Mouse (Mus musculus) adrenal gland, postnatal 14 days (tissue): ENCODE measurements around the gene Axin2. TPM values are rescaled to one million over a fixed set of nuclear protein-coding genes. Genes with fewer than 3 reads are reported as not detected.

Experiments
- DNase-seq: peaks from one replicate; pipeline ENCODE4 v3.0.0; 2021; ENCODE audit warnings: mixed read lengths
- total RNA-seq: library from RNA; stranded (reverse); gene quantifications from 2 replicates; pipeline ENCODE4 v1.2.3, GENCODE M21; 2021

Gene Axin2
- total RNA-seq, 1 experiment from 2014 or later = 31.7 TPM

DNA sequence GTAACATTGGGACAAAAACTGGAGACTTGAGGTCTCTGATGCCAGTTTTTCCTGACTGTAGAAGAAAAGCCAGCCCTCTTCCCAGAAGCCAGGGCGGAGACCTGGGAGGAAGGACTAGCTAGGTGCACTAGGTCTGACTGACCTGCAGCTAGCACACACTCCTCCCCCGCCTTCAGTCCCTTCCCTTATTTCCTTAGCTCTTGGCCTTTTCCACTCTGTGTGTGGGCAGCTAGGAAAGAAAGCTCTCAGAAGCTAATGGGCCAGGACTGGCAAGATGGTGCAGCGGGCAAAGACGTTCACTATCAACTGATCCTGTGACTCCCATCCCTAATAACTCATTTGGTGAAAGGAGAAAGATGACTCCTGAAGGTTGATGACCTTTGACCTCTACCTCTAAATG lies 17.8 kb upstream of the Axin2 start:
- no peak for DNase-seq

- DNase-seq = no peak
These were observed 13.4 kb upstream of the Axin2 start for GRCm38 (mm10) chr11:108906590-108907254.

DNA sequence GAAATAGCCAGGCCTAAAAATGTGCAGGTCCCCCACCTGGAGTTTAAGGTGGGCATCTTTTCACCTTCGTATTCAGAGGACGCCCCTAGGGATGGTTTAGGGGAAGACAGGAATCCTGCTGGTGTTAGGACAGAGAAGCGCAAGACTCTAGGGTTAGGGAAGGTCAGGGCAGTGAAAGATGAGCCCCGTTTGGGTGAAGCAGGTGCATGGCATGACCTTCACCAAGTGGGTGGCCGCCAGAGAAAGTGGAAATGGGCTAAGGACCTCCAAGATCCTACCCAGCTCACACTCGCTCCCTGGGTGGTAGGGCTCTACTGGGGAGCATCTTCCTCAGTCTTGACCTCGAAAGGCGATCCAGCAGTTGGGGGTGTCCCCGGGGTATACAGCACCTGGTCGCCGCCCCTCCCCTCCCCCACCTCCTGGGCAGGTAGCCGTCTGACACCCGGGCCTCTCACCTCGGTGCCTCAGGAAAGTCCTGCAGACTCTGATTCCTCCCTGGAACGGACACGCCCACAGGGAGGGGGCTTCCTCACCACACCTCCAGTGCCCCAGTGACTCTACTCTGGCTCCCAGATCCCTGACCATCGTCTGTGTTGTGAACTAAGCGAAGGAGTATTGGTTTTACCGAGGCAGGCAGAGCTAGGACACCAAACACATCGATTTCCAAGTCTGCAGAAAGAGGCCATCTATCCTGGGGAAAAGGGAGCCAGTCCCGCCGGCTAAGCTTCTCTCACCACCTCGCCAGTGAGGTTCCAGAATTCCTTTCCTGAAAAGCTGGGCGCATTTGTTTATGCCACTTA lies 10.6 kb upstream of the Axin2 start:
- no peak for DNase-seq

DNA sequence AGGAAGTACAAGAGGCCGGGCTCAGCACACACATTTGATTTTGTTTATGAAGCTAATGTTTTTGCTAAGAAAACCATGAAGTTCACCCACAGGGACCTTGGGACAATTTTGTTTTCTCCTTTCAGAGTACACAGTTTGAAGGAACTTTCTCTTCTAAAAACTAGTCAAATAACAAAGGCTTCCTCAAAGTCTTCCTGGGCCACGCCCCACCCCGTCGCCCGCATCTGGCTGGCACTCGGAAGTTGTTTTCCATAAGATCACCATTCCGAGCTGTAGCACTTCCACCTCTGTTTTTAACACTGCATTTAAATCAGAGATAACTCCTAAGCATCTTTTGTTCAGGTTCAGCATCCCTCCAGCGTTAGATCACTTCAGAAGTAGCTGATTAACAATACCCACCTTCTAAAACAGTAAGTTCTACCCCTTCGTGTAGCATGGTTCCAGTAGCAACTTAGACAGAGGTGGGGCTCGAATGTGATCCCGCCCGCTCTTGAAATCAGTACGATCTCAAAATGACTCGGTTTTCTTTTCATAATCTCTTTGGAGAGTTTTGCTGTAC lies 9.7 kb upstream of the Axin2 start:
- no peak for DNase-seq

GRCm38 (mm10) chr11:108910903-108911302 lies 9.2 kb upstream of the Axin2 start:
- DNase-seq = peak; percentile 58

DNA sequence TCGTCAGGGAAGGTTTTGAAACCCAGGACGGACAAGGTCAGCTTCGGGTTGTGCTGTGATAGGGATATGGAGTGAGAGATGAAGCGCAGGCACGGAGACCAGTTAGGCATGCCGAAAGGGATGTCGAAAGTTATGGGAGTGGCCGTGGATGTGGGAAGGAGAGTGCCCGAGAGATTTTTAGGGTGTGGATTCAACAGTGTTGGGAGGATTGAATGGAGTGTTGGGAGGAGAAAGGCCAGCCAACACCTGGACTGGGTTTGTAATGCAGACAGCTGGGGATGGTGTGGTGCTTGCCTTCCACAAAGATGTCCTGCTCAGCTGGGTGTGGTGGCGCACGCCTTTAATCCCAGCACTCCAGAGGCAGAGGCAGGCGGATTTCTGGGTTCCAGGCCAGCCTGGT lies 8.0 kb upstream of the Axin2 start:
- no peak for DNase-seq

DNA sequence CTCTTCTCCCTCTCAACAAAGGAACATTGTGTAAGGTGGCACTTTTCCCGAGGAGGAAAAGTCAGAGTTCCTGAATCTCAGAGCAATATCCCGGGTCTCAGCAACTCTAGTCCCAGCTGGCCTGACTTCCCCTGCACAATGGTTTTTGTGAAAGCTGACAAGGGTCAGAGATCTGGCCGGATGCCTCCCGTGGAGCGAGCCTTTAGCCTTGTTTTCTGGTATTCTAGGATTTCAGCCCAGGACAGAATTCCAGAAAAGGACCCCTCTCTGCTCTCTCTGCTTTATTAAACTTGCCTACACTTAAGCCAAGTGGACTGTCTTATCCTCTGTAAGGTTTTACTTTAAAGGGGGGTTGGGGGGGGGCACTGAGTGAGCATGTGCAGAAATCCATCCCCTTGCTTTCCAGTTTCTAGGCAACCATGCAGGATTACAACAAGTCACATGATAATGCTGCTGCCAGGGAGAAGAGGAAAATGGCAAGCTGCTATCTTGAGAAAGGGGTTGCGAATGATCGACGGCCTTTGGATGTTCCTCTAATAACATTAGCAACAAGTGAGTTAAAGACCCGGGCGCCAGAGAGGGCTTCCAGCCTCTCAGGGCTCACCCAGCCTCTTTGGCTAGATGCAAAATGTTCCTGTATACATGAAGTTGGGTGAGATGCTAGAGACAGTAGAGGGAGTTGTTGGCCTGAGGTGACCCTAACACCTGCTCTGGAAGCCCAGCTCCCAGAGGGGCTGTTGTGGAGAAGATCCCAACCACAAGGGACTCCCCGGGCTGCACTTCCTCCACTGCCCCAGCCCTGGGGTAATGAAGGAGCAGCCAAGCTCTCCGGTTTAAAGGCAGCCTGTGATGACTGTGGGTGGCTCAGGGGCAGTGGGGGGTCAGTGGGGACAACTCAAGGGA lies 2.5 kb upstream of the Axin2 start:
- DNase-seq = no peak

DNA sequence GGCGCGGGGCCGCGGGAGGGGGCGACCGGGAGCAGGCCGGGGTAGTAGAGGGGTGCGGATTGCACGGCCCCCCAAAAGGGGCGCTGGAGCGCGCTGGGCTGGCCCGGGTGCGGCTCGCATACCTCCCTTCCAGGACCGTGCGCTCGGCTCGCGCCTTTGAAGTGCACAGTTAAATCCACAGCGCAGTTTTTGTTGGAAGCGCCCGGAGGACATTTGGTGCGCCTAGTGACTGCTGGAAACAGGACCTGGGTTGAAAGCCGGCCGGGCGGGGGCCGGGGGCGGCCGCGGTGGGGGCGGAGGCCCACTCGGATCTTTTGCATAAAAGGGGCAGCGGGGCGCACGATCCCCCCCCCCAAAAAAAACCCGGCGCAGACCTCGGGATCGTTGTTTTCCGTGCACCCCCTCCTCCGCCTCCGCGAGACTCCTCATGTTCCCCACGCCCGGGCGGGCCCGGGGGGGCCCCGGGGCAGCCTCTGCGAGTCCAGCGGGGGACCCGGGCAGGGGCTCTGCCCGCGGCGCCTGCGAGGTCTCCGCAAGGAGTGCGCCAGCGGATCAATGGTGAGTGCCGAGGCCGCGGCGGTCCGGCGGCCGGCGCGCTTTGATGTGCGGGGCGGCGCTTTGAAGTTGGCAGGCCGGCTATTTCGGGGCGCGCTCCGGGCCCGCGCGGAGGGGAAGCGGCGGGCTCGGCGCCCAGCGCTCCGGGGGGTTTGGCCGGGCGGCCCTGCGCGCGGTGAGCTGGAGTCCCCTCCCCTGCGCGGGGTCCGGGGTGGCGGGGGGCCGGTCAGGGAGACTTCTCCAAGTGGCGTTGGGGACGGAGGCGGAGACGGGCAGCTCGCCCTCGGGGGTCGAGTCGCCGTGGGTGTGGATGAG lies 722 bp downstream of the Axin2 start:
- peak; percentile 94 for DNase-seq

DNA sequence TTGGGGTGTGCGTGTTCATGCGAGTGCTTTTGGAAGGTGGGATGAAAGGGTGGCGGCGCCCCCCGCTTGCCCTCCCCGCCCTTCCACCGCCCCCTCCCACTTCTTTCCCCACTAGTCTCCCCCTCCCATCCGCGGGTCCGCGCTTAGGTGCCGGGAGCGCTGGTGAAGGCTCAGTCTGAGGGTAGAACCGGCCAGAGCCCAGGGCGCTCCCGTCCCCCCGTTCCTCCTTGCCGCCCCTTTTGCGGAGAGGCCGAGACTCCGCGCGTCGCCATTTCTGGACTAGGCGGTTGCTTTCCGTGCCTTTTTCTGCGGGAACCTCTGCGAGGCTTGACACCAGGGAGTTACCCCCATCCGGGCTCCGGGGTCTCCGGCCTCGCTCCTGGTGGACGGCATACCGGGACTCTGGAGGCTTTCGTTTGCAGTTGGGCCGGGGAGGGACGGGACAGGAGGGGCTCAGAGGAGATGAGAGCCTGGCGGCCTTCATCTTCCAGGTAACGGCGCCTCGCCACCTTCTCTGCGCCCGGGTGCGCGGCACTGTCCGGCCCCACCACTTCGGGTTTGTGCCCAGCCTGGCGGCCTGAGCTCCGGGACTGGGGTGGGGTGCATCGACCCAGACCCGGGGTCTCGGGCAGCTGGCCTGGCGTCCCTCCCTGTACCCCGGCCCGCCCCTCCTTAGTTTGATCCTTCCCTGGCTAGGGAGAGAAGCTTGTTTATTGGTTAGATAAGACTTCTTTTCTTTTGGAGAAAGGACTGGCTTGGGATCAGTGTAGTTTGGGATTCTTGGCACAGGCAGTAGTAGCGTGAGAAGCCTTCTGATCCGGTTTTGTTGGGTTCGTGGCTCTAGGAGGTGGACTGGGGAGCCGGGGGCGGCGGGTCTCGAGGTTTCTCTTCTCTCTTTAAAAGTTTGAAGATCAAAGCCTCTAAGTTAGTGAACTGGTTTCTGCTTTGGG lies 1.6 kb downstream of the Axin2 start:
- DNase-seq = peak; percentile 70

DNA sequence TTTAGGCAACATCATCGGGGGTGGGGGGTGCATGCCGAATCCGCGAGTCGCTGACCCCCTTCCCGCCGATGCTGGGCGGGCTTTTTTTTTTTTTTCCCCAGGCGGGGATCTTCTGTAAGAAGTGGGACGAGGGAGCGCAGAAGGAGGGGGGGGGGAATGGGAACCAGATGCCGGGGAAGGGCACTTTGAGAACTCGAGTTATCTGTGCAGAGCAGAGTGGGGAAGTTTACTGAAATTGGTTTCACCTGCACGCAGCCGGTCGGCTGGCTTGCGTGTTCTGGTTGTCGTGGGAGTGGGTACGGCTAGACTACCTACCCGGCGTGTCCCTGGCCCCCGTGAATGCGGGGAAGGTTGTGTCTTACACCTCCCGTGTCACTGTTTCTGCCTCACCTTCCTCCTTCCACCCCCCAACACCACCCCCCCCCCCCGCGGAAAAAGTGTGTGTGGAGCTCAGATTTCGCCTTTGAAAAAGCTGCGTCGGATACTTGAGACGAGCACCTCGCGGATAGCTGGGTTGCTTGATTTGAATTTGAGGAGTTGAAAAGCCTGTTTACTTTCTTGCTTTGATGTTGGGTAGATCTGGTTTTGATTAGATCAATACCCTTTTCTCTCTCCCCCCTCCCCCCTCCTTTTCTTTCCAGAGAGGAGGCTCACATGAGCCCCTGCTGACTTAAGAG lies 2.5 kb downstream of the Axin2 start:
- DNase-seq = no peak

DNA sequence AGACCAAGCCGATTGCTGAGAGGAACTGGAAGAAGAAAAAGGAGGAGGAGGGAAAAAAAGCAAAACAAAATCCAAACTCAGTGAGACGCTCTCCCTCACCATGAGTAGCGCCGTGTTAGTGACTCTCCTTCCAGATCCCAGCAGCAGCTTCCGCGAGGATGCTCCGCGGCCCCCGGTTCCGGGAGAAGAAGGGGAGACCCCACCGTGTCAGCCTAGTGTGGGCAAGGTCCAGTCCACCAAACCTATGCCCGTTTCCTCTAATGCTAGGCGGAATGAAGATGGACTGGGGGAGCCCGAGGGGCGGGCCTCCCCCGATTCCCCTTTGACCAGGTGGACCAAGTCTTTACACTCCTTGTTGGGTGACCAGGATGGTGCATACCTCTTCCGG lies 3.0 kb downstream of the Axin2 start:
- no peak for DNase-seq

DNA sequence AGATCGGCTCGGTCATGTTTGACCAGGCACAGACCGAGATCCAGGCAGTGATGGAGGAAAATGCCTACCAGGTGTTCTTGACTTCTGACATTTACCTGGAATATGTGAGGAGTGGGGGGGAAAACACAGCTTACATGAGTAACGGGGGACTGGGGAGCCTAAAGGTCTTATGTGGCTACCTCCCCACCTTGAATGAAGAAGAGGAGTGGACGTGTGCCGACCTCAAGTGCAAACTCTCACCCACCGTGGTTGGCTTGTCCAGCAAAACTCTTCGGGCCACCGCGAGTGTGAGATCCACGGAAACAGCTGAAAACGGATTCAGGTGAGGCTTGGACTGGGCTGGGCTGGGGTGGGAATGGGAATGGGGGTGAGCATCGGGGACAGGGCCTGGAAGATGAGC lies 3.6 kb downstream of the Axin2 start:
- no peak for DNase-seq

DNA sequence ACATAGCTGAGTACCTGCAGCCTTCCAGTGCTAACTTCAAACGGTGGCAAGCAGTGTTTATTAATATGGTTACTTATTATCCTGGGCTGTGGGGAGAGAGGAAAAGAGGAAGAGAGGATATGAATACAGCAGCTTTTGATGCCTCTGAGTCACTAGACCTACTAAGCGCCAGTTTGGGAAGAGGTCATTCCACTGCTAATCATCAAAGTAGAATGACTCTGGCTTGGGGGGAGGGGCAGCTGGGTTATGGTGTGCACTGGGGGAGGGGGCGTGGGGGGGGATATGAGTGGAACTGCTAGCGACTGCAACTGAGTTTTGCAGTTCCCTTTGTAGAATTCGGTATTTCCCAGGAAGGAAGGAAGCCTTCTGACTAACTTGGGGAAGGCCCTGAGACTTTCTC lies 4.2 kb downstream of the Axin2 start:
- no peak for DNase-seq

GRCm38 (mm10) chr11:108925202-108925601 lies 5.1 kb downstream of the Axin2 start:
- DNase-seq = peak; percentile 94

DNA sequence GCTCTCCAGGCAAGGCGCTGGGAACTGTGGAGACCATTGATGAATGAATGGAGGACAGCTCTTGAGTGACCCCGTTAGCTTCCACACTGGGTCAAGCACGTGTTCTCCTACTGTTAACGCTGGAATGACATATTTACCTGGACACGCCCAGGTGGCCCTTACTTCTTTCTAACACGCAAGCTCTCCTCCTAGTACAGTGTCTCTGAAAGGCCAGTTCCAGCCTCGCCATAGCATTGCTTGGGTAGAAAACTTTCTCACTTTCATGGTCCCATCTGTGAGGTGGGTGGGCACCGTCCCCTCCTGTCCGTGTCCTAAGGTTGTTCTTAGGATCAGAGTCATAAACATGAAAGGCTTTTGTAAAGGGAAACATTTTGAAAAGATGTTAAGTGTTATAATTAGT lies 5.7 kb downstream of the Axin2 start:
- DNase-seq = no peak

DNA sequence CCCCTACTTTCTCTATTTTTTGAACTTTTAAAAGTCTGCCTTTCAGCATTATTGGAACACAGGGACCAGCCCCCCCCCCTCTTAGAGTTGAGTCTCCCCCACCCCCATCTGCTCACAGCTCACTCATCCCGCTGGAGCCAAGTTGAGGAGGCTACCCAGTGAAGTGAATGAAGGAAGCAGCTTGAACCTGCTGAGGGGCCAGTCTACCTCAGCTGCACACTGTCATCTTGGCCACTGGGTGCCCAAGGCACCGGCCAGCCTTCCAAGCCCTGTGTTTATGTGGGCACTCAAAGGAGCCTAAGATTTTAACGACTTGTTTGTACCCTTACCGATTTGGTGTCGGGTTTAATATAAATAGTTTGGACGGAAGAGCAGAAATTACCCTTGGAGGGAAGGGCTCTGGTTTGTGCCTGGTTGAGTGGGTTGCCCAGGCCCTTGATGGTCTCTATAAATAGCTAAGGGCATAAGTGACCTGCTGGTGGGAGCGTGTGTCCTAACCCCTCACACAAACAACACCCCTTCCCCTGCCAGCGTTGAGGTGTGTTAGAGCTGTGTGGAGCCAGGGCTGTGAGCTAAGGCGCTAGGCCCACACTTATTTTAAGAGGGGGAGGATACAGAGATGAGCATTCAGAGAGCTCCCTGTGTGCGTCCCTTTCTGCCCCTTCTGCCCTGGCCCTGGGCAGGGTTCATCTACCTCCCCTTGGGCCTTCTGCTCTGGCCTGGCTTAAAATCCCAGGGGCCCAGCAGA lies 6.4 kb downstream of the Axin2 start:
- no peak for DNase-seq

DNA sequence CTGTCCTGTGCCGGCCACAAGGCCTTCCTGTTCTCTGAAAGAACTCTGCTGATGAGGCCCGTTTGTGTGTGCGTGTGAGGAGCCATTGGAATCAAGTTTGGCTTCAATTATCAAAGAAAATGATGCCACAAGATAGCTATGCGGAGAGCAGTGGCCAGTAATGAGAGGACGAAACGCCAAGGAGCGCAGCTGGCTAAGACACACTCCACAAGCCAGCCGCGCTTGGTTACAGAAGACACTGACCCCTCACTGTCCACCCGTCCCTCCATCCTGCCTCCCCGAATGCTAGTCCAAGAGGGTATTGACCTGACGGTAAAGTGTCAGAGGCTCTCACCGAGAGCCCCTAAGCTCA lies 6.9 kb downstream of the Axin2 start:
- no peak for DNase-seq

DNA sequence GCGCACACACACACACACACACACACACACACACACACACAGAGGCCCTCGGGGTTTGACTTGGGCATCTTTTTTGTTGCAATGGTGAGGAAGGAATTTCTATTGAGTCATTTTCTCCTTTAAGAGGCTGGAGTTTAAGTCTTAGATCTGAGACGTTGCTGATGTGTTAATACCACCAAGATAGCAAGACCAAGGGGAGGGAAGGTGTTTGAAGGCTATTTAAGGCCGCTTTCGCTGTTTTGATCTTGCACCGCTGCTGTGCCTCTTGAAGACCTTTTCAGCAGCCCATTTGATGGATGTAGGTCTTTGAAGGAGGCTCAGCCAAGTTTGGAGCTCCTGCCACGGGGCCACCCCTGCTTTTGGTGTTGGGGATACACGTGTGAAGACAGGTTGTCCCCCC lies 7.9 kb downstream of the Axin2 start:
- no peak for DNase-seq

DNA sequence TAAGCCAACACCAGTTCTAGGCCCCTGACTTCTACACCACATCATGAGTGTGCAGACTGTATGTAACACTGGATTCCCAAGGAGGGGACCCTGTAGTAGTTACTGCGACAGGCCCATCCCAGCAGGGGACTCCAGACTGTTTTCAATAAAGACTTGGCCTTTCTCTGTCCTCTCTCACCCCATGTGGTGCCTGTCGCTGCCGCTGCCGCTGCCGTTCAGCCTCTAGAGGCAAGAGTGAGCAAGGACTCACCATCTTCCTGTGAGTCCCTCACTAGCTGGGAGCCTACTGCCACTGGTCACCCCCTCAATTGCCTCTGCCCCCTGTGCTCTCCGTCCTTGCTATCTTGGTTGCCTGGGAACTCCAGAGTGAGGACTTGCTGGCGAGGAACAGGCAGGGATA lies 8.6 kb downstream of the Axin2 start:
- DNase-seq = peak; percentile 63
